Mouse (Mus musculus) erythroblast, embryonic 14.5 days (primary cell): Measurements from ENCODE around the gene Isx. TPM values are rescaled to one million over a fixed set of nuclear protein-coding genes. Genes with fewer than 3 reads are reported as not detected.

Source experiments
- H3K27me3 ChIP-seq: 2 replicates; pipeline ENCODE4 v1.6.1; 2012; ENCODE audit warnings: inconsistent platforms; ENCODE audit not compliant: control insufficient read depth
- H3K36me3 ChIP-seq: 2 replicates; pipeline ENCODE4 v1.6.1; 2012; ENCODE audit warnings: mild to moderate bottlenecking, inconsistent platforms; ENCODE audit not compliant: control insufficient read depth
- H3K4me1 ChIP-seq: 2 replicates; pipeline ENCODE4 v1.6.1; 2012; ENCODE audit warnings: inconsistent platforms; ENCODE audit not compliant: control insufficient read depth
- H3K4me3 ChIP-seq: replicated peaks from 2 replicates; pipeline ENCODE3; 2012; ENCODE audit warnings: moderate library complexity, mild to moderate bottlenecking, inconsistent platforms
- H3K9me3 ChIP-seq: 2 replicates; pipeline ENCODE4 v1.6.1; 2012; ENCODE audit warnings: low read length, inconsistent platforms, mixed read lengths; ENCODE audit not compliant: control insufficient read depth
- GATA1 ChIP-seq: IDR thresholded peaks from 2 replicates; pipeline ENCODE4 v1.6.1; 2012; ENCODE audit warnings: low read length, inconsistent platforms, mixed read lengths
- TAL1 ChIP-seq: IDR thresholded peaks from 3 replicates; pipeline ENCODE4 v1.6.1; 2012; ENCODE audit warnings: low read length, inconsistent platforms, mixed read lengths
- polyA plus RNA-seq: library from polyadenylated mRNA; stranded (reverse); fragments of >175 nt; gene quantifications from 2 replicates; pipeline ENCODE4 v1.2.3, GENCODE M21; 2012

The Isx gene
- polyA plus RNA-seq, 1 experiment, result not detected

- H3K4me3 ChIP-seq, result no peak overlapping the region
- no peak for TF ChIP-seq TAL1
- no peak for TF ChIP-seq GATA1
- H3K36me3 ChIP-seq, result no peaks in the 10 kb centered on the region
- no peaks in the 10 kb centered on the region for H3K9me3 ChIP-seq
- H3K4me1 ChIP-seq, result no peaks in the 10 kb centered on the region
- H3K27me3 ChIP-seq, result no peaks in the 10 kb centered on the region
These were observed 15.8 kb downstream of the Isx start for GRCm38 (mm10) chr8:74888763-74889162.

- Histone ChIP-seq H3K36me3 (no peaks in the 10 kb centered on the region), H3K27me3 (no peaks in the 10 kb centered on the region), H3K4me1 (no peaks in the 10 kb centered on the region), H3K9me3 (no peaks in the 10 kb centered on the region), H3K4me3 (no peak overlapping the region)
- TF ChIP-seq TAL1, result no peak
- no peak for TF ChIP-seq GATA1
These were observed 18.1 kb downstream of the Isx start for GRCm38 (mm10) chr8:74891030-74891429.

- TF ChIP-seq TAL1, result no peak
- no peak for TF ChIP-seq GATA1
- Histone ChIP-seq H3K4me1 (no peaks in the 10 kb centered on the region), H3K9me3 (no peaks in the 10 kb centered on the region), H3K27me3 (no peaks in the 10 kb centered on the region), H3K36me3 (no peaks in the 10 kb centered on the region), H3K4me3 (no peak overlapping the region)
These were observed 23.3 kb downstream of the Isx start for GRCm38 (mm10) chr8:74896302-74896701.

- H3K4me1 ChIP-seq, result no peaks in the 10 kb centered on the region
- H3K36me3 ChIP-seq, result no peaks in the 10 kb centered on the region
- no peak overlapping the region for H3K4me3 ChIP-seq
- no peaks in the 10 kb centered on the region for H3K9me3 ChIP-seq
- TF ChIP-seq GATA1, result no peak
- no peak for TF ChIP-seq TAL1
- no peaks in the 10 kb centered on the region for H3K27me3 ChIP-seq
These were observed 24.3 kb downstream of the Isx start for GRCm38 (mm10) chr8:74897315-74897714.

GRCm38 (mm10) chr8:74899796-74900195 lies 26.8 kb downstream of the Isx start:
- H3K4me1 ChIP-seq, result no peaks in the 10 kb centered on the region
- no peak overlapping the region for H3K4me3 ChIP-seq
- no peaks in the 10 kb centered on the region for H3K9me3 ChIP-seq
- no peaks in the 10 kb centered on the region for H3K36me3 ChIP-seq
- TF ChIP-seq GATA1, result no peak
- no peak for TF ChIP-seq TAL1
- no peaks in the 10 kb centered on the region for H3K27me3 ChIP-seq

- Histone ChIP-seq H3K4me3 (no peak overlapping the region), H3K4me1 (no peaks in the 10 kb centered on the region), H3K9me3 (no peaks in the 10 kb centered on the region), H3K27me3 (no peaks in the 10 kb centered on the region), H3K36me3 (no peaks in the 10 kb centered on the region)
- TF ChIP-seq TAL1, result no peak
- TF ChIP-seq GATA1, result no peak
These were observed 28.8 kb downstream of the Isx start for GRCm38 (mm10) chr8:74901765-74902164.

GRCm38 (mm10) chr8:74903054-74903842 lies 30.3 kb downstream of the Isx start:
- H3K4me1 ChIP-seq, result no peaks in the 10 kb centered on the region
- no peak overlapping the region for H3K4me3 ChIP-seq
- H3K36me3 ChIP-seq, result no peaks in the 10 kb centered on the region
- TF ChIP-seq TAL1 (no peak), GATA1 (no peak)
- H3K9me3 ChIP-seq, result no peaks in the 10 kb centered on the region
- H3K27me3 ChIP-seq, result no peaks in the 10 kb centered on the region

- Histone ChIP-seq H3K4me1 (no peaks in the 10 kb centered on the region), H3K27me3 (no peaks in the 10 kb centered on the region), H3K36me3 (no peaks in the 10 kb centered on the region), H3K9me3 (no peaks in the 10 kb centered on the region), H3K4me3 (no peak overlapping the region)
- TF ChIP-seq GATA1 (no peak), TAL1 (no peak)
These were observed 33.4 kb downstream of the Isx start for GRCm38 (mm10) chr8:74906333-74906732.

GRCm38 (mm10) chr8:74910708-74911107 lies 37.7 kb downstream of the Isx start:
- no peaks in the 10 kb centered on the region for H3K4me1 ChIP-seq
- H3K4me3 ChIP-seq, result no peak overlapping the region
- no peaks in the 10 kb centered on the region for H3K27me3 ChIP-seq
- H3K36me3 ChIP-seq, result no peaks in the 10 kb centered on the region
- TF ChIP-seq GATA1 (no peak), TAL1 (no peak)
- no peaks in the 10 kb centered on the region for H3K9me3 ChIP-seq
